Mouse (Mus musculus) NIH3T3 (cell line): Measurements from ENCODE around the gene Tpcn2.

Source experiments
- DNase-seq: peaks from one replicate; pipeline ENCODE4 v3.0.0-alpha.2; 2012; ENCODE audit warnings: low read depth

Gene Tpcn2

DNA sequence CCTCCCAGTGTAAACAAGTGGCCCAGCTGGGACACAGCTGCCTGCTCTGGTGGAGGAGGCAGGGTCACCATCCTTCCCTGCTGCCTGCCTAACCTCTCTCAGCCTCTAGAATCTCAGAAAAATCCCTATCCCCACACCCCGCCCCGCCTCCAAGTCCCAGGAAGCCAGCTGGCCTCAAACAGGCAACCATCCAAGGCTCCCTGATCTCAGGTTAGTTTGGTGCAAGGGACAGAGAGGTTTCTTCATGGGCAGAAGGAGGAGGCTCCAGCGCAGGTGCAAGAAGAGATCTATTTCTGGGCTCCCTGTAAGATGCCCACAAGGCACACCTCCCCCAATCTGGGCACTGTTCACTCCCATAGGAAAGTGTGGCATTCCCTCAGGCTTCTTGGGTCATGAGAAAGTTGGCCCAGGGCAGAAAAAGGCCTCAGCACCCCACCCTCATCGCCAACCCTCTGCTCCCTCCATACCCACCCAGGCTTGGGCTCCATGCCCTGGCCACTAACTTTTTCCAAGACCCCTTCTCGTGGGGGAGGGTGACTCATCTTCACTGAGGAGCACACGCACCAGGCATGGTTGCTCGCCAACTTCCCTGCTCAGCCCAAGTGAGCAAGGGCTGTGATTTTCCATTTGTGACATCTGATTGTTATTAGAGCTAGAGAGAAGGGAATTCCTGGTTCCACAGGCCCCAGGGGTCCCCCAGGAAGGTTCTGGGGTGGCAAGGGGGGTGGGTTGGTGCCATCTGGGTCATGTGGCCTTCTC lies 15.9 kb upstream of the Tpcn2 start:
- DNase-seq, result peak; percentile 92

DNA sequence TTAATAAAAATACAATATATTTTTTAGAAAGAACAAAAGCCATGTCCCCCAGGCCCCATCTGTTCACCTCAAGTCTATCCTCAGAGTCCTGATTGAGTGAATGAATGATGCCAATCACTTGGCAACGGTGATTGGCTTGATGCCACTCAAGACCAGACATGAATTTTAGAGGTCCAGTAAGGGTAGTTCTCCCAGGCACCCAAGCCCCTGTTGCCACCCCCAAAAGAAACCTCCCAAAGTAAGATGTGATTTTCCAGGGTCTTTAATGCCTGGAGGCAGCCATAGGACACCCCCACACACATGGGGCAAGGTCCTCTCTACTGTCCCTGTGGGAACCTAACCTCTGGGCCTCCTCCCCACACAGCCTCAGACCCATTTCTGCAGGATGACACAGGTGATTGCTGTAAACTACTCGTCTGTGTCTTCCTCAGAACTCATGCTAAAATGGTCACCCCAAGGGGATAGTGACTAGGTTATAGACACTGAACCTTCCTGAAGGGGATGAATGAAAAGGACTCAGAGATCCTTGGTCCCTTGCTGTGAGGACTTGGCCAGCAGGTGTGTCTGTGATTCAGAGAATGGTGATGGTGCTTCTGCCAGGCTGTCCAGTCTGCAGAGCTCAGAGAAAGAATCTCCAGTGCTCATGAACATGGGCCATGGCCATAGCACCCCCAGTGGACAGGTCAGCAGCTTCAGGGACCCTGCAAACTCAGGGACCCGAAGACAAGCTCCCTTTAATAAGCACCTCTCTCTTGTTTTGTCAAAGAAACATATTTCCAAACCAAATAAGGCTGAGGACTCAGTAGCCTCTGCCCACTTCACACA lies 15.1 kb upstream of the Tpcn2 start:
- peak; percentile 48 for DNase-seq

DNA sequence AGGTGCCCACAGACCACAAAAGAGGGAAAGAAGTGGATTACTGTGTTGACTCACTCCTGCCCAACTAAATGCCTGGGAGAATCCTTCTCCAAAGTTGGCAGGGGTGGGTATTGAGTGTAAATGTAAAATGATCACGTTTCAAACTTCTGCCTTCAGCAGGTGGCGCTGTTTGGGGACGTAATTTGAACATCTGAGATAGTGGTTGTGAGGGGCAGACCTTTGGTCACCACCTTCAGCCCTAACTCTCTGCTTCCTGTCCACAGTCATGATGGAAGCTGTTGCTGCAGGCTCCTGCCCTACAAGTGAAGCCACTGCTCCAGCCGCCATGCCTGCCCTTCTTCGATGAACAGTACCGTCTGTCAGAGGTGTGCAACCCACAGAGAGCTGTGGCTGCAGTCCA lies 10.0 kb upstream of the Tpcn2 start:
- DNase-seq, result peak; percentile 63

DNA sequence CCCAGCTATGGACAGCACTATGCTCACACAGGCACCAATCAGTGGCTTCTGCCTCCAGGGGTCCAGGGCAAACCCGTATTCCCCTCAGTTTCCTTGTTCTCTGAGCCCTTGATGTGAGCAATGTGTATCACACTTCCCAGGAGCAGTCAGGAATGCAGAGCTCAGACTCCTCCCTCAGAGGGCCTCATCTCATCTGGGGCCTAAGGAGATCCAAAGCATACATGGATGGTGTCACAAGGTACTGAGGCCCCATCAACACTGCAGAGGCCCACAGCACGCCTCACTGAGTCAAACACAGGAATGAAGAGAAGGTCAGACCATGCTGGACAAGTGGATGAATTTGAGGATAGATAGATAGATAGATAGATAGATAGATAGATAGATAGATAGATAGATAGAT lies 8.9 kb upstream of the Tpcn2 start:
- DNase-seq, result no peak

DNA sequence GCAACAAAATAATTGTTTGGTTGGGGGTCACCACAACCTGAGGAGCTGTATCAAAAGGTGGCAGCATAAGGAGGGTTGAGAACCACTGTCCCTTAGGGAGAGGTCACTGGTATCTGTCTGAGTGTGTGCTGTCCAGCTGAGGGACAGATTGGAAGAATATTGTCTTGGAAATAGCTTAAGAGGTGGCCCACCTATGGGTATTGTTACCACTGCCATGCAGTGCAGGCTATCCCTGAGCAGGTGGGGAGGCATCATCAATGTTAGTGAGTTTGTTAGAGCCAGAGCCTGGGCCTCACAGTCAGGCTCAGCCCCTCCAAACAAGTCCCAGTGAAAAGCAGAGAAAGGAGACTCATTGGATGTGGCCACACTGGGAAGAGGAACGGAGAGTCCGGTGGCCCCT lies 8.0 kb upstream of the Tpcn2 start:
- DNase-seq, result no peak

DNA sequence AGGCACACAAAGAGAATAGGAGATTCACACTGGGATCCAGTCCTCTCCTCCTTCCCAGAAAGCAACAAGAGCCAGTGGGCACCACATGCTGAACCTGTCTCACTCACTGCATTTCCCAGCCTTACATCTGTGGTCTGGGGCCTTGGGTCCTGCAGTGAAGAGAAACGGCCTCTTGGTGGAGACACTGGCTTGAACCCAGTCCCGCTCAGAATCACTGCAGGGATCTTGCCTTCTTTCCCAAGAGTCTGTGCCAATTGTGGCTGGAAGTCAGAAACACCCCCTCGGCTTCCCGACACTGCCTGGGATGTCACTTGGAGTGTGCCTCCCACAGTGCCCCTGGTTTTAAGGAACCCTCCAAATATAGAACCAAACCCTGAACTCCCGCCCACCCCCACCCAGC lies 5.5 kb upstream of the Tpcn2 start:
- DNase-seq, result peak; percentile 81

DNA sequence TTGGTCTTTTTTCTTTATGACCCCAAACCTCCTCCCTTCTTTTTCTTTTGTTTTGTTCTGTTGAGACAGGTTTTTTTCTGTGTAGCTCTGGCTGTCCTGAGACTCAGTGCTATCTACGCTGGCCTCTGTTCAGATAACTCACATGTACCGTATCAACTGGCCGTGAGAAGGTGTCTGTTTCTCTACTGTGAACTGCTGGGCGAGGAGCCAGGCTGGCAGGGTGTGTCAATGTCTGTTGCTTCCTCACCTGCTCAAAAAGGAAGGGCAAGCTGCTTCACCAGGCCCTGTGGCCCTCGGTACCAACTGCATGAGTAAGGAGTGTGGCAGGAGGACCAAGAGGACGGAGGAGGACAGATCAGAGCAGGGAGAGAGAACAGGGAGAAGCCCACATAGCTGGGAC lies 3.6 kb upstream of the Tpcn2 start:
- no peak for DNase-seq

DNA sequence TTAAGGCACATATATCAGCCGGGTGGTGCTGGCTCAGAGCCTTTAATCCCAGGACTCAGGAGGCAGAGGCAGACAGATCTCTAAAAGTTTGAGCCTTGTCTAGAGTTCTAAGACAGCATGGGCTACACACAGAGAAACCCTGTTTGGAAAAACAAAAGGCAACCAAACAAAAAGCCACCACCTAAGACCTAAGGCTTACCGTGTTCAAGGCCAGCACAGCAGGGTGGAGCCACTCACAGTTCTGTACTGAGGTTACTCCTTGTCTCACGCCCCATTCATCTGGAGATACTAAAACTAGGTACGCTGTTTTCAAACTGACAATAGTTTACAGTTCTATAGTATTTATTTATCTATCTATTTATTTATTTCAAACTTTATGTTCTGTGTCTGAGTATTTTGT lies 1.7 kb upstream of the Tpcn2 start:
- DNase-seq, result no peak

DNA sequence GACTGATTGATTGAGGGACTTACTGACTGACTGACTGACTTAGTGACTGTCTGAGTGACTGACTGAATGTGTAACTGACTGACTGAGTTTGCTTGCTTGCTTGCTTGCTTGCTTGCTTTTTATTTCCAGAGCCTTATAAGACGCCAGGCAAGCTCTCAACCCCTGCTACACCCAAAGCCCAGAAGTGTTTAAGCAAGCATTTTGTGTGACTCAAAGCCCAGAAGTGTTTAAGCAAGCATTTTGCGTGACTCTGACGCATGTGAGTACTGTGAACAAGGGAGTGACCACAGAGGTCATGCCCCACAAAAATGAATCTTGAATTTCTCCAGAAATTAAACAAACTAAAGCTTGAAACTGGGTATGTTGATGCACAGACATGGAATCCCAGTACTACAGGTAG lies 482 bp upstream of the Tpcn2 start:
- peak; percentile 89 for DNase-seq

DNA sequence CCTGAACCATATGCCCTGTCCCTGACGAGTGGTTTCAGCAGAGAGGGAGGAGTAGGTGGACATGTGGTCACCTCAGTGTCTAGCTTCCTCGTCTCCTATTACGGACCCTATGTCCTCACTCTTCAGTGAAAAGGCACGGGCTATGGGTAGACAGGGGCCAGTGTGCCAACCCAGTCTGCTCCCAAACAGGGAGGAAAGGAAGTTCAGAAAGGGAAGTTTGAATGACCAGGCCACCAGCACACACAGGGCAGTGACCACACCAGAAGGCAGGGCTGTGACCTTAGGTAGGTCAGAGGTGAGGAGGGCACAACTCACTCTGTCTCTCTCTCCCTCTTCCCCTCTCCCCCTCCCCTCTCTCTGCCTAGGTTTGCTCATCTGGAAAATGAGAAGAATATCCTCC lies 770 bp downstream of the Tpcn2 start:
- DNase-seq, result peak; percentile 14

DNA sequence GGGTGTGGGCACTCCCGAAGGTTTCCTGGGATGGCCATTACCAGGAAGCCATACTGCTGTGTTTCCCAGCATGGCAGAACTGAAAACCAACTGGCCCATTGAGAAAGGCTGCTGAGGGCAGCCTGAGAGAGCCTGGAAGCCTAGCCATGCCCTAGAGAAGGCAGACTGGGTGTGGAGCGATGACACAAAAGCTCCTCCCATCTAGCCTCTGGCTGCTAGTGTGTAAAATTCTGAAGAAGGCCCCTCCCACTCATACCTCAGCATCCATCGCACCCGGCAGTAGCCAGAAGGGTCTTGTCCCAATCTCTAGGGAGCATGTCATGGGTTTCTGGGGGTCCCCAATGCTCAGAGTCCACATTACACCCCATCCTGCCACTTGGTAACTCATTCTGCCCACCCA lies 2.4 kb downstream of the Tpcn2 start:
- no peak for DNase-seq

DNA sequence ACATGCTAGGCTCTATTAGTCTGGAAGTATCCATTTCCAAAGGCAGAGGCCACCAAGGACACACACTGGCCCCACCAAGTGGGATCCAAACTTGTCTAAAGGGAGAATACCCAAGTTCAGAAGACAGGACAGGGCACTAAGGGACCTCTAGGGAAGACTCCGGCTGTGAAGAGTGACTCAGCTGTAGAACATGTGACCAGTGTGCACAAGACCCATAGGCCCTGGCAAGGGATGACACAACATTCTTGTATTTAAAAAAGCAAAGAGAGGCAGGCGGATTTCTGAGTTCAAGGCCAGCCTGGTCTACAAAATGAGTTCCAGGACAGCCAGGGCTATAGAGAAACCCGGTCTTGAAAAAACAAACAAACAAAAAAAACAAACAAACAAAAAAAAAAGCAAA lies 8.3 kb downstream of the Tpcn2 start:
- DNase-seq, result peak; percentile 13

DNA sequence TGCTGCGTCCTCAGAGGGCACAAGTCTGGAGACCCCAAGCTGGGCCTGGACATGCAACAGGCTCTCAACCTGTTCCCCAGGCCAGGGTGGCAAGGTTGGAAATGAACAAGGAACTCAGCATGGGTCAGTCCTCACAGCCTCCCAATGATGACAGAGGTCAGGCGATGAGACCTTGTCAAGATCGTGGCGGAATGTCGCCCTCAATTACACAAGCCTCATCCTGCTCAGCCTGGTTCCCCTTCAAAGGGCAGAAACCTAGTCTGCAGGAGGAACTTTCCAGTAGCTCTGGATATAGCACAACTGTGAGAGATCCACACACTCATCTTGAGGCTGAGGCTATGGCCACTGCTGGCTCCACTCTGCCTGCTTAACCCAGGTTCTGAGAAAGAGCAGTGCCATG lies 12.9 kb downstream of the Tpcn2 start:
- no peak for DNase-seq

DNA sequence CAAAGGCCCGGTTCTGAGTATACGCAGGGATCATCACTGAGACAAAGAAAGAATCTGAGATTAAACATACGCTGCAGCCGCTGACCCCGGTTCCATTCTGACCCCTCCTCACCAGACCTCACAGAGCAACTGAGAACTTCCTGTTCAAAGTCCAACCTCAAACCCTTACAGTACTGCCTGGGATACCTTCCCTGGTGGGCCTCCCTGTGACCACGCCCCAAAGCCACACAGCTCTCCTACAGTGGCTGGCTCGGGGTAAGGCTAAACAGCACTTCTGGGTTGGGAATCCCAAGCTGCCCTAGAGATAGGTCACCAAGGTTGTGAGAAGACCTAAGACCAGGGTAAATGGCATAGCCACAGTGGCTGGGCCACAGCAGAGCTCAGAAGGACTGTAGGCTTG lies 14.9 kb downstream of the Tpcn2 start:
- no peak for DNase-seq

DNA sequence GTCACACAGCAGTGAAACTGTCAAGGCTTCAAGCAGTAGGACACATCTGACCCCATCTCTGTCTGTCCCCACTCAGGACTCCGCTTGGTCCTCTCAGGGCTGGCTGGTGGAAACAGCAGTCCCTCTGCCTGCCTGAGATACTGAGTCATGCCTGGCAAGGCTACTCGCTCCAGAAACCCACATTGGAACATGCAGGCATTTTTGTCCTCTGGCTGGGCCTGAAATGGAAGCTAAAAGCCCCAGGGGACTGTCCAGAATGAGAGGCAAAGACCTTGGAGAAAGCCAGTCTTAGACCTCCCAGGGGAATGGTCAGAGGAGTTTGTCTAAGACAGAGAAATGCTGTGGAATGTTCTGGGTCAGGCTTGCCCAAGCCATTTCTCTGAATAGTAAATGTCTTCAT lies 17.8 kb downstream of the Tpcn2 start:
- peak; percentile 74 for DNase-seq

DNA sequence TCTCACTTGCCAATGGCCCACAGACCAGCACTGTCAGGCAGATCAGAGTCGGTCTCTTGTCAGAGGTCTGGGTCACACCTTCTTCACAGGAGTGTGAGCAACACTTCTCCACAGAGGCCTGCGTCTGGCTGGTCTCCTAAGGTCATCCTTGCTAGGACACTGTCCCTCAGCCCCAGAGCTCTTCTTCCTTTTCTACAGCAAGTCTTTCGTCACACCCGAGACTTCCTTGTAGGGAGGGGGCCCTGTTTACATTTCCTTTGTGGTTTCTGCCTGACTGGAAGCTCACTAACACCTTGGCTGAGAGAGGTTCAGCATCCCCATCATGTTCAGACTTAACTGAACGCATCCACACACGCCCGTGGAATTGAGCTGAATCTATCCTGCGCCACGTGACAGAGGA lies 19.6 kb downstream of the Tpcn2 start:
- DNase-seq, result no peak

DNA sequence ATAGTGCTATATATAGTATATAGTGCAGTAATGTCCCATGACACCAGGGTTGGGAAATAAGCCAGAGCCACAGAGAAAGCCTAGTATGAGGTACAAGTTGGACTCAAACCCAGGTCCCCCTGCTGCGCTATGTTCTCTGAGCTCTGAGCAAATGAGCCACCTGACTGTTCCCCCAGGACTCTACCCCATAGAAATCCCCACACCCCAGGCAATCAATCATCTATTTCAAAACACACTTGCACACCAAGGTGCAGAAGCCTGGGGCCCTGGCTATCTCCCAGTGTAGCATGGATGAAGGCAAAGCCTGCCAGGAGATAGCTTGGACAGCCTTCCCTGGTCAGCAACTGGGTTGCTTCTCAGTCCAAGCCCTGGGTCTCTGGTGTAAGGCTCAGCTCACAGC lies 27.7 kb downstream of the Tpcn2 start:
- peak; percentile 20 for DNase-seq

DNA sequence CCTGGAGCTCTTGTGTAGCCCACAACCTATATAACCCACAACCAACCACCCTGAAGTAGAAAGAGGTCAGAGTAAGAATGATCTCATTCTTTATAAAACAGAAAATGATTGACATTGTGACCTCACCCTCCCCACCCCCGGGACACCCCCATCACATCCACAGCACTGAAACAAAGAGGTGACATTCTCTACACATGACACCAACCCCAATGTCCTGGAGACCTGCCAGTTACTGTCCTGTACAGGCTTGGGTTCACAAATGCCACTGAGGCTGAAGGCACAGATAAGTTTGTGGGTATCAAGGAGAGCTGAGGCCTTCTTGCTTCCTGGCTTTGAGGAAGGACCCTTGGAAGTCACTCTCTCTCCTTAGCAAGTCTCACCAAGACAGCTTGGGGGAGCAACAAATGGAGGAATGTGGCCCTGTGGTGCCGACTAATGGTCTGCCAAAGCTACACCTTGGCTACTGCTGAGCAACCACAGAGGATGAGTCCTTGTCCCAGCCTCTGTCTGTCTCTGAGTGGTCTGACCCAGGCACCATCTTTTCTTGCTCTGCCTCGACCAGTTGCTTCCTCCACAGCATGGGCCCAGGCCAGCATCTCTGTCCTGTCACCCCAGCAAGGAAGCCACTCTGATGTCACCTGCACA lies 29.7 kb downstream of the Tpcn2 start:
- DNase-seq, result no peak

DNA sequence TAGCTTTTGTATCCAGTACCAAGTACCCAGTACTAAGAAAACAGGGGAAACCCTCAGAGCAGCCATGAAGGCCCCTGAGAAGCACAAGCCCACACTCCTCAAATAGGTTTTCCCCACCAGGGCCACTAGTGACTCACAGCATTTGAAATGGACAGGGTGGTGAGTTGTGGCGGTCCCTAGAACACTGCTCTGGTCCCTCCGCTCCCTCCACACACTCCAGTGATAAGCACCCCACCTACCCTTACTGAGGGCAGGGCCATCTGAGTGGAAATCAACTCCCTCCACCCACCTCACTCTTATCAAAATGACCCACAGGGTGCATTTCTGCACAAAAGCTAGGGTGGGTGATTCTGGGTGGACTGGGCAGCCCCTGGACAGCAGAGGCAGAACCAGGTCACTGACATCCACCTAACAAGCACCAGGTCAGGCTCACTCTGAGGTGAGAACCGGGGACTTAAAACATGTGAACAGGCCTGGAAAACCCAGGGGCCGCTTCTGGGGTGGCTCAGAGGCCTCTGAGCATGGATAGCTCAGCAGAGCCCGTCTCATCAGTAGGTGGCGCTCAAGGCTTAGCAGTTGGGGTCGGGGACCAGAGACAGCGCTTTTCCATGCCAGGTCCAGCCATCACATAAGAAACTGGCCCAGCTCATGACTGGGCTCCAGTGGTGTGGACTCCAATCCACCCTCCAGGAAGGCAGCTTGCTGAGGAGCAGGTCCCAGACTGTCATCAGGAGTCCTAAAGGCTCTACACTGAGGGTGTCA lies 30.9 kb downstream of the Tpcn2 start:
- peak; percentile 92 for DNase-seq

DNA sequence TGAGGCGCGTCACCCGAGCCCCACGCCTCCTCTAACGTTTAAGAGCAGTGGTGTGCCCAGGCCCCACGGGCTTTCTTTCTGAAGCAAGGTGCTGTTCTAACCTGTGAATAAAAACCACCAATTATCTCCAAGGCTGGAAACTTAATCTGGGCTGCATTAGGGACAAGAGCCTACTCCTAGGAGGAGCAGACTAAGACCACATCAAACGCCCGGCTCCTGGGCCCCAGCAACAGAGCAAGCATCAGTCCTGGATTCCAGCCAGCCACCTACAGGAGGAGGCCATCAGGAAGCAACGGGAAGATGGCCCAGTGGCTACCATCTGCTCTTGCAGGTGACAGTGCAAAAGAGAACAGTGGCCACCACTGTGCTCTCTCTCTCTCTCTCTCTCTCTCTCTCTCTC lies 33.6 kb downstream of the Tpcn2 start:
- no peak for DNase-seq

DNA sequence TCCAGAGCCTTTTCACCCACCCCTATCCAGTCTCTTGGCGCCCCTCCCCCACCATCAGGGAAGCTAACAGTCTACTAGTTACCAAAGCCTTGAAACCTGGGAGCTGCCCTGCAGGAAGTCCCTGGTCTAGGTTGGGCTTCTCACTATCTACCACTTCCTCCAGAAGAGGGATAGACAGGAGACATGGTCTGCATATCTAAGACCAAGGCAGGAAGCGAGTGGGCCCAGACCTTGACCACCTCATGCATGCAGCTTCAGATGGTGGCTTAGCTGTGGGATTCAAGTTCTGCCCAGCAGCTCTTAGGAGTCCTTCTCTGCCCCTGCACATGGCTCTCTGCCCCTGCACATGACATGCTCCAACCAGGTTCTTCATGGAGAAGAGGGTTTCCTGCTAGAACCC lies 34.9 kb downstream of the Tpcn2 start:
- DNase-seq, result no peak
